Mouse (Mus musculus) embryonic fibroblast, embryonic 13.5 days (primary cell): ENCODE measurements around the gene Folr2. TPM values are rescaled to one million over a fixed set of nuclear protein-coding genes. Genes with fewer than 3 reads are reported as not detected.

Source experiments
- H3K27ac ChIP-seq: 2 replicates; pipeline ENCODE4 v1.5.1; 2012; ENCODE audit warnings: low read length, control low read depth, inconsistent platforms; ENCODE audit not compliant: insufficient read depth
- H3K4me1 ChIP-seq: 2 replicates; pipeline ENCODE4 v1.6.1; 2011; ENCODE audit warnings: low read length; ENCODE audit not compliant: control insufficient read depth, insufficient read depth
- H3K4me3 ChIP-seq: 2 replicates; pipeline ENCODE4 v1.5.1; 2011; ENCODE audit warnings: mild to moderate bottlenecking, control low read depth, low read length; ENCODE audit not compliant: insufficient read depth
- CTCF ChIP-seq: IDR thresholded peaks from 2 replicates; pipeline ENCODE4 v1.5.1; 2011; ENCODE audit warnings: mild to moderate bottlenecking, control low read depth, low read length, moderate library complexity, borderline replicate concordance; ENCODE audit not compliant: insufficient read depth
- POLR2A ChIP-seq: IDR thresholded peaks from 2 replicates; pipeline ENCODE4 v1.6.1; 2011; ENCODE audit warnings: low read depth, mild to moderate bottlenecking, control low read depth, low read length, moderate library complexity
- polyA plus RNA-seq: library from polyadenylated mRNA; stranded (reverse); fragments of >200 nt; gene quantifications from 2 replicates; pipeline ENCODE4 v1.2.4, GENCODE M21; 2011; ENCODE audit warnings: low read depth; ENCODE audit not compliant: missing spikeins, insufficient read length

Folr2 gene
- polyA plus RNA-seq, 1 experiment: 0.74 TPM

DNA sequence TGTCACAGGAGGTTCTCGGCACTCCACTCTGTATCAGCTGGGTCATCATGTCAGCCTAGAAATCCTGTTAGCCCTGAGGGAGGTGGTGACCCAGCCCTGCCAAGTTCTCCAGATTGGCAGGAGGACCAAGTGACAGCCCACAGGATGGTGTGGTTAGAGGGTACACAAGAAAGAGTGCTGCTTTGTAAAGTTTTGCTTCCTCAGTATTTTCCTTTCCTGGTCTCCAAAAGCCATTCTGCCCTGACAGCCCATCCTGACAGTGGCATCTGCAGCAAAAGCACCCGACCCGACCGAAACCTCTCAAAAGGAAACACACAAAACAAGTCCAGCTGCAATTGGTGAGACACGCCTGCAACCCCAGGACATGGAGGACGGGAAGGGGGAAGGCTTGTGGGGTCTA, 12.8 kb downstream of the Folr2 start:
- Histone ChIP-seq H3K27ac (no peak overlapping the region), H3K4me3 (no peak overlapping the region), H3K4me1 (no peaks in the 10 kb centered on the region)
- TF ChIP-seq CTCF: no peak
- no peak for TF ChIP-seq POLR2A

GRCm38 (mm10) chr7:101837606-101838471, 19.2 kb downstream of the Folr2 start, which contains the start of gene Inppl1:
Gene Inppl1 (minus strand): TSS chr7:101838229.
- TF ChIP-seq POLR2A (peak; percentile 67), CTCF (no peak)

GRCm38 (mm10) chr7:101837154-101837605, 19.8 kb downstream of the Folr2 start:
- peaks cover 7% of the 10 kb centered on the region for H3K4me1 ChIP-seq
- TF ChIP-seq POLR2A (no peak; the same call in 1 of the 2 replicates), CTCF (no peak)
- H3K4me3 ChIP-seq: peak overlapping the region; percentile 79
- H3K27ac ChIP-seq: peak overlapping the region; percentile 90

More at GRCm38 (mm10) chr7:101837606-101838471, 19.2 kb downstream of the Folr2 start, which contains the start of gene Inppl1:
- Histone ChIP-seq H3K4me1 (peaks cover 7% of the 10 kb centered on the region), H3K27ac (peak within 1 kb of the TSS; percentile 90), H3K4me3 (peak within 1 kb of the TSS; percentile 79)

- Histone ChIP-seq H3K4me1 (peaks cover 7% of the 10 kb centered on the region), H3K27ac (peak overlapping the region; percentile 90), H3K4me3 (peak overlapping the region; percentile 79)
- TF ChIP-seq CTCF (no peak), POLR2A (peak; percentile 42; the same call in 1 of the 2 replicates)
These were observed 20.5 kb downstream of the Folr2 start for GRCm38 (mm10) chr7:101836271-101837153.

- Histone ChIP-seq H3K4me3 (peak overlapping the region; percentile 79), H3K4me1 (peaks cover 7% of the 10 kb centered on the region), H3K27ac (peak overlapping the region; percentile 90)
- TF ChIP-seq CTCF (no peak), POLR2A (no peak)
These were observed 21.4 kb downstream of the Folr2 start for GRCm38 (mm10) chr7:101835457-101836109.

GRCm38 (mm10) chr7:101834903-101835302, 22.1 kb downstream of the Folr2 start:
- peaks cover 7% of the 10 kb centered on the region for H3K4me1 ChIP-seq
- H3K4me3 ChIP-seq: peak overlapping the region; percentile 79
- H3K27ac ChIP-seq: no peak overlapping the region

DNA sequence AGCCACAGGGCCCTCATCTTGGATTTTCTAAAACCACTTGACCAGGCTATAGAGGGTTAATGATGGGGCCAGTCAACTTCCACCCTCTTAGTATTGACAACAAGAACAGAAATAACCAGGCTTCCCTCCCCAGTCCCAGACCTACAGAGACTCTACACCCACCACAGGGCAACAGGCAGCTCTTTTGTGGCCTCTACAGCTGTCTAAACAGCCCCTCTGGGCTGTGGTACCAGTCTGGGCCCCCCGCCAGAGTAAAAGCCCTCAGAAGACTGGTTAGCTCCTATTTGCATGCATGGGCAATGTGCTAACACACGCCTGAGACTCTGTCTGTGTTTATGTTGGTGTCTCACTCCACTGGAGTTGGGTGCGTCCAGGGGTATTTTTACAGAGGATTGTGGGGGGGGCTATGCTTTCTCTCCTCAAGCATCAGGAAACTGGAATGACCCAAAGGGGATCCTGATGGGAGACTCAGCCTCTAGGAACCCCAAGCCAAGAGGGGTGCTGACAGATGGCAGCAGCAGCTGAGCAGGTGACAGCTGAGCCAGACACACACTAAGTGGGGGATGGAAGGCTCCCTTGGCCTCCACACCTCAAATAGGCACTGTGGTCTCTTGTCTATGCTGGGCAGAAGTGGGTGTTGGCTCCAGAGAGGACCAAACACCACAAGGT, 22.9 kb downstream of the Folr2 start:
- Histone ChIP-seq H3K4me1 (peaks cover 7% of the 10 kb centered on the region), H3K4me3 (no peak overlapping the region), H3K27ac (no peak overlapping the region)
- TF ChIP-seq POLR2A: no peak
- no peak for TF ChIP-seq CTCF

More at GRCm38 (mm10) chr7:101834903-101835302, 22.1 kb downstream of the Folr2 start:
- TF ChIP-seq POLR2A: no peak
- TF ChIP-seq CTCF: no peak

DNA sequence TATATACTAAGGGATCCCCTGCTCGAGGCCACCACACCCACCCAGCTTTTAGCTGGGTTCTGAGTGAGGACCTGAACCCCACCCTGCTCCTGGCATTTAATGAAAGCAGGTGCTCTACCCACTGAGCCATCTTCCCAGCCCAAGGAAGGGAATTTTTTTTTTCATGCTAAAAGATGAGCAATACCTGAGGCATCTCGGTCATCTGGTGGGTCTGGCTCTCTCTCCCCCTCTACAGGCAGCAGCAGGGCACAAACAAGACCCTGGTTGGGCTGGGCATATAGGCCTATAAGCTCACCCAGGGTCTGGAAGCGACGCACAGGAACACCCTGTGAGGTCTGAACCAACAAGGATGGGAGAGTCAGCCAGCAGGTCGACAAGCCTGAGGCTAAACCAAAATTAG, 23.6 kb downstream of the Folr2 start:
- no peak overlapping the region for H3K4me3 ChIP-seq
- H3K27ac ChIP-seq: no peak overlapping the region
- TF ChIP-seq CTCF (peak; percentile 41; the same call in 1 of the 2 replicates), POLR2A (no peak)
- H3K4me1 ChIP-seq: peaks cover 7% of the 10 kb centered on the region
